Mouse (Mus musculus) neural tube, embryonic 14.5 days (tissue): ENCODE measurements around the gene Fbxl15. TPM values are rescaled to one million over a fixed set of nuclear protein-coding genes. Genes with fewer than 3 reads are reported as not detected.
A peak's percentile ranks its signal among the peaks of the same experiment; 100 is the strongest.

Experiments
- ATAC-seq: fragments of 200-750 bp; cut with Nextera tagmentation; 2 replicates; pipeline ENCODE4 v1.8.0; 2017; ENCODE audit warnings: low read depth, mild to moderate bottlenecking, moderate TSS enrichment, moderate library complexity
- H3K27ac ChIP-seq: fragments of 300-500 bp; sonication (generic); 2 replicates; pipeline ENCODE4 v1.5.1; 2014; ENCODE audit warnings: low read depth, mild to moderate bottlenecking, control low read depth, low read length, moderate library complexity, mixed read lengths
- H3K27me3 ChIP-seq: fragments of 300-500 bp; sonication (generic); 2 replicates; pipeline ENCODE4 v1.6.1; 2014; ENCODE audit warnings: low read length; ENCODE audit not compliant: control insufficient read depth, insufficient read depth
- H3K36me3 ChIP-seq: fragments of 300-500 bp; sonication (generic); 2 replicates; pipeline ENCODE4 v1.6.1; 2014; ENCODE audit warnings: low read length, mixed read lengths; ENCODE audit not compliant: control insufficient read depth, insufficient read depth
- H3K4me1 ChIP-seq: fragments of 300-500 bp; sonication (generic); 2 replicates; pipeline ENCODE4 v1.6.1; 2014; ENCODE audit warnings: low read length; ENCODE audit not compliant: control insufficient read depth, insufficient read depth
- H3K4me2 ChIP-seq: fragments of 300-500 bp; sonication (generic); 2 replicates; pipeline ENCODE4 v1.6.1; 2014; ENCODE audit warnings: mild to moderate bottlenecking, low read depth, low read length, control low read depth
- H3K4me3 ChIP-seq: fragments of 300-500 bp; sonication (generic); 2 replicates; pipeline ENCODE4 v1.5.1; 2014; ENCODE audit warnings: low read depth, low read length, control low read depth, mixed read lengths
- H3K9ac ChIP-seq: fragments of 300-500 bp; sonication (generic); replicated peaks from 2 replicates; pipeline ENCODE4 v1.6.1; 2014; ENCODE audit warnings: low read depth, mild to moderate bottlenecking, control low read depth, low read length, mixed read lengths
- H3K9me3 ChIP-seq: fragments of 300-500 bp; sonication (generic); 2 replicates; pipeline ENCODE4 v1.6.1; 2016; ENCODE audit warnings: low read length; ENCODE audit not compliant: control insufficient read depth
- WGBS: fragments of 180-500 bp; shearing (Covaris S2); extraction: QIAGEN DNeasy Blood & Tissue Kit; methylation state at CpG from one replicate; pipeline ENCODE4 v1.1.7; 2014; 5-methylcytosine and 5-hydroxymethylcytosine counted together
- polyA plus RNA-seq: library from polyadenylated mRNA; unstranded; fragments of >200 nt; fragmentation: Nextera tagmentation; extraction: Ambion mirVana; gene quantifications from 2 replicates; pipeline ENCODE4 v1.2.1, GENCODE M21; 2014

Gene Fbxl15
- polyA plus RNA-seq, 1 experiment from 2014 or later = 53.1 TPM

GRCm38 (mm10) chr19:46326756-46327305, 1.2 kb upstream of the Fbxl15 start, which contains the start of gene Psd:
Gene Psd (minus strand): TSS chr19:46327156.
- Histone ChIP-seq H3K9me3 (no peaks in the 10 kb centered on the region), H3K27me3 (peaks cover 2% of the 10 kb centered on the region; the same call in 1 of the 2 replicates), H3K9ac (peak within 1 kb of the TSS; percentile 68), H3K36me3 (peaks cover 16% of the 10 kb centered on the region), H3K27ac (peak within 1 kb of the TSS; percentile 98), H3K4me1 (peaks cover 47% of the 10 kb centered on the region), H3K4me3 (peak within 1 kb of the TSS; percentile 70), H3K4me2 (peak within 1 kb of the TSS; percentile 99)
- ATAC-seq = no peak
- under 1% methylated on average over 35 of the region's 35 CpGs for WGBS

- Histone ChIP-seq H3K4me1 (peaks cover 39% of the 10 kb centered on the region), H3K9me3 (no peaks in the 10 kb centered on the region), H3K27me3 (peaks cover 2% of the 10 kb centered on the region; the same call in 1 of the 2 replicates), H3K27ac (peak overlapping the region; percentile 98), H3K9ac (peak overlapping the region; percentile 68; the same call in 1 of the 2 replicates), H3K4me3 (peak overlapping the region; percentile 70), H3K36me3 (peaks cover 16% of the 10 kb centered on the region), H3K4me2 (peak overlapping the region; percentile 99)
- 0 out of 2 replicates have a peak, but pooled peaks have one; percentile 2 for ATAC-seq
- 29% methylated on average over 14 of the region's 14 CpGs for WGBS
These were observed 386 bp upstream of the Fbxl15 start for GRCm38 (mm10) chr19:46327531-46328064.

GRCm38 (mm10) chr19:46329031-46329641, 1.2 kb downstream of the Fbxl15 start:
- Histone ChIP-seq H3K4me2 (peak overlapping the region; percentile 99), H3K9me3 (no peaks in the 10 kb centered on the region), H3K4me1 (peaks cover 39% of the 10 kb centered on the region), H3K4me3 (peak overlapping the region; percentile 70), H3K27ac (peak overlapping the region; percentile 98), H3K27me3 (0 out of 2 replicates have a peak, but pooled peaks cover 2% of the 10 kb centered on the region), H3K9ac (peak overlapping the region; percentile 68), H3K36me3 (peaks cover 16% of the 10 kb centered on the region)
- peak; percentile 5; the same call in 1 of the 2 replicates for ATAC-seq
- 2% methylated on average over 53 of the region's 54 CpGs for WGBS

- ATAC-seq = peak; percentile 16; the same call in 1 of the 2 replicates
- H3K9ac ChIP-seq = 0 out of 2 replicates have a peak overlapping the region, but pooled peaks have one; percentile 68
- H3K4me3 ChIP-seq = no peak overlapping the region
- WGBS = 6% methylated on average over 16 of the region's 16 CpGs
- peaks cover 39% of the 10 kb centered on the region for H3K4me1 ChIP-seq
- no peaks in the 10 kb centered on the region for H3K27me3 ChIP-seq
- H3K27ac ChIP-seq = no peak overlapping the region
- peak overlapping the region; percentile 99 for H3K4me2 ChIP-seq
- H3K36me3 ChIP-seq = peaks cover 16% of the 10 kb centered on the region
- H3K9me3 ChIP-seq = no peaks in the 10 kb centered on the region
These were observed 2.0 kb downstream of the Fbxl15 start for GRCm38 (mm10) chr19:46329951-46330350.

- WGBS = 90% methylated on average over 12 of the region's 12 CpGs
- Histone ChIP-seq H3K9ac (no peak overlapping the region), H3K4me3 (no peak overlapping the region), H3K4me2 (no peak overlapping the region), H3K27me3 (no peaks in the 10 kb centered on the region), H3K27ac (no peak overlapping the region), H3K9me3 (no peaks in the 10 kb centered on the region), H3K36me3 (peaks cover 16% of the 10 kb centered on the region), H3K4me1 (peaks cover 33% of the 10 kb centered on the region)
- no peak for ATAC-seq
These were observed 2.7 kb downstream of the Fbxl15 start for GRCm38 (mm10) chr19:46330696-46331095.

- peaks cover 31% of the 10 kb centered on the region for H3K4me1 ChIP-seq
- H3K4me3 ChIP-seq = no peak overlapping the region
- WGBS = 89% methylated on average over 14 of the region's 14 CpGs
- no peak for ATAC-seq
- 0 out of 2 replicates have a peak overlapping the region, but pooled peaks have one; percentile 12 for H3K4me2 ChIP-seq
- H3K36me3 ChIP-seq = peaks cover 16% of the 10 kb centered on the region
- no peaks in the 10 kb centered on the region for H3K27me3 ChIP-seq
- H3K9me3 ChIP-seq = no peaks in the 10 kb centered on the region
- H3K9ac ChIP-seq = no peak overlapping the region
- no peak overlapping the region for H3K27ac ChIP-seq
These were observed 3.3 kb downstream of the Fbxl15 start for GRCm38 (mm10) chr19:46331326-46331725.

GRCm38 (mm10) chr19:46331936-46332335, 4.0 kb downstream of the Fbxl15 start:
- no peak for ATAC-seq
- Histone ChIP-seq H3K9ac (no peak overlapping the region), H3K27me3 (no peaks in the 10 kb centered on the region), H3K4me3 (no peak overlapping the region), H3K9me3 (no peaks in the 10 kb centered on the region), H3K4me1 (peaks cover 28% of the 10 kb centered on the region), H3K4me2 (no peak overlapping the region; the same call in 1 of the 2 replicates), H3K27ac (no peak overlapping the region), H3K36me3 (peaks cover 16% of the 10 kb centered on the region)
- WGBS = 97% methylated on average over 2 of the region's 3 CpGs

GRCm38 (mm10) chr19:46332721-46333339, 4.8 kb downstream of the Fbxl15 start:
- ATAC-seq = no peak
- no peak overlapping the region for H3K4me3 ChIP-seq
- no peaks in the 10 kb centered on the region for H3K27me3 ChIP-seq
- H3K9me3 ChIP-seq = no peaks in the 10 kb centered on the region
- H3K36me3 ChIP-seq = peaks cover 16% of the 10 kb centered on the region
- H3K27ac ChIP-seq = no peak overlapping the region
- H3K4me2 ChIP-seq = no peak overlapping the region
- 54% methylated on average over 7 of the region's 7 CpGs for WGBS
- no peak overlapping the region for H3K9ac ChIP-seq
- H3K4me1 ChIP-seq = peaks cover 26% of the 10 kb centered on the region
